Mouse (Mus musculus) liver, postnatal 0 days (tissue): Measurements from ENCODE around the gene Igsf3.

Experiments used
- CTCF ChIP-seq: sonication (generic); IDR thresholded peaks from 2 replicates; pipeline ENCODE4 v1.5.1; 2016; ENCODE audit warnings: antibody characterized with exemption, low read depth
- EP300 ChIP-seq: IDR thresholded peaks from 2 replicates; pipeline ENCODE4 v1.6.1; 2016; ENCODE audit warnings: antibody characterized with exemption, low read depth, mild to moderate bottlenecking

GRCm38 (mm10) chr3:101437021-101437563 is 60.2 kb downstream of the Igsf3 start:
- TF ChIP-seq CTCF, result no peak
- no peak for TF ChIP-seq EP300
